Mouse (Mus musculus) spleen, adult 2 months (tissue): Measurements from ENCODE around the gene Sap30bp.

Experiments used
- CTCF ChIP-seq: fragments of 200-500 bp; IDR thresholded peaks from 2 replicates; pipeline ENCODE4 v1.5.1; 2011; ENCODE audit warnings: mild to moderate bottlenecking, inconsistent platforms; ENCODE audit not compliant: insufficient read depth, insufficient read length, insufficient replicate concordance; ENCODE audit errors: extremely low read depth
- POLR2A ChIP-seq: fragments of 200-500 bp; IDR thresholded peaks from 2 replicates; pipeline ENCODE4 v1.6.1; 2011; ENCODE audit warnings: low read depth, low read length, inconsistent platforms

GRCm38 (mm10) chr11:115959018-115959417, 25.9 kb downstream of the Sap30bp start:
- TF ChIP-seq CTCF (no peak), POLR2A (no peak)
